Mouse (Mus musculus) T-cell, adult 66 days (primary cell): ENCODE data around the gene Vmn2r63. TPM values are rescaled to one million over a fixed set of nuclear protein-coding genes. Genes with fewer than 3 reads are reported as not detected.

ENCODE experiments used
- total RNA-seq, 2 experiments: library from RNA; stranded (reverse); gene quantifications; 3 replicates in 1 of 2; 4 replicates in 1 of 2; pipeline ENCODE4 v1.2.4; 2023

The Vmn2r63 gene
- not detected for total RNA-seq

GRCm38 (mm10) chr7:42933722-42934121 lies at the start of gene Vmn2r63:
TSS of gene Vmn2r63 (minus strand) at chr7:42933822.

GRCm38 (mm10) chr7:42866801-42867458 lies 66.7 kb downstream of the Vmn2r63 start, which contains the start of gene Gm2381:
TSS of gene Gm2381 (minus strand) at chr7:42867234.

Other genes starting within 250 kb of the Vmn2r63 start
- 1 to 10 TPM; 1.8 to 2.7 TPM for gene Zfp975, start 241.1 kb downstream of the Vmn2r63 start, total RNA-seq
- not detected for gene Gm17067, start 206.8 kb downstream of the Vmn2r63 start, total RNA-seq
- not detected for gene Vmn2r62, start 140.3 kb downstream of the Vmn2r63 start, total RNA-seq
- gene Gm2381, start 66.6 kb downstream of the Vmn2r63 start, total RNA-seq: under 1 TPM in 1 of 2 experiments, not detected in 1; 0.12 TPM
- gene Gm9268, start 84.9 kb upstream of the Vmn2r63 start, total RNA-seq: not detected
- not detected for gene Zfp936, start 180.4 kb upstream of the Vmn2r63 start, total RNA-seq